Mouse (Mus musculus): ENCODE results near the gene Peli3. TPM values are rescaled to one million over a fixed set of nuclear protein-coding genes. Genes with fewer than 3 reads are reported as not detected.
A peak's percentile ranks its signal among the peaks of the same experiment; 100 is the strongest.

The Peli3 gene
- polyA plus RNA-seq, 1 experiment from 2014 or later: 4.0 TPM

DNA sequence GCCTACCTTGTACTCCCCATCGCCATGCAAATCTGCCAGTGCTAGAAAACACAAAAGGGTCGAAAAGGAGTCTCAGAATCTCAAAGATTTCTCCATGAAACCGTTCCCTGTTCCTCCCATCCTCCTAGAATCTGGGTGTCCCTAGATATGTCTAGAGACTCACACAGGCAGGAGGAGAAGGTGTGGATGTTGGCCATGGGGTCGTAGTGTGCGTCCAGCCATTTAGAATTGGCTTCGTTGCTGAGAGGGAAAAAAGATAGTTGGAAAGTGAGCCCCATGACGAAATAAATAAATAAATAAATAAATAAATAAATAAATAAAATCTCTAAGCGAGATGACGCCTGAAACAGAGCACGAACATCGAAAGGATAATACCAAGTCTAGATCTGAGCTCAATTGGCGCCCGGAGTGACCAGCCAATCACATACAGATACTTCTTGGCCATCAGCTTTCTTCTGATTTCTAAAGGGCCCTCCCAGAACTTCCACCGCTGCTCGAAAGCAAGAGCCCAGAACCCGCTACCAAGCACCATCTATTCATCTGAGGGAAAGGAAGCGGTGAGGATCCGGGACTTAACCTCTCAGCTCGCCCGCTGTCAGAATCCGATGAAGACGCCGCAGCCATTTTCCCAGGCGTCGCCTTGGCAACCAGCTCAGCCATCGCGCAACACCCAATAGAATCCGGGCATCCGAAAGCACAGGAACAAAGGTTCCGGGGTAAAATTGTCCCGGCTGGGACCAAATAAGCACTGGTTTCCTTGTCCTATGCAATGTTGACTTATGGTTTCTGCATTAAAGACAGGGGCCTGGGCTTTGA, 36.7 kb downstream of the Peli3 start, which contains the start of gene Bbs1:
TSS of gene Bbs1 (minus strand) at position 650 of the 816 bp plus-strand sequence.
- Histone ChIP-seq H3K4me2 (peak within 1 kb of the TSS; percentile 69), H3K4me3 (peak within 1 kb of the TSS; percentile 64), H3K27ac (no peak within 1 kb of the TSS), H3K9ac (0 out of 2 replicates have a peak within 1 kb of the TSS, but pooled peaks have one; percentile 38), H3K9me3 (no peaks in the 10 kb centered on the region), H3K27me3 (no peaks in the 10 kb centered on the region), H3K36me3 (peaks cover 42% of the 10 kb centered on the region), H3K4me1 (peaks cover 6% of the 10 kb centered on the region)
- WGBS: 7% methylated on average over 31 of the region's 31 CpGs
- no peak for ATAC-seq (ENCODE audit: insufficient number of reproducible peaks, low FRiP score, low TSS enrichment, low read depth)

DNA sequence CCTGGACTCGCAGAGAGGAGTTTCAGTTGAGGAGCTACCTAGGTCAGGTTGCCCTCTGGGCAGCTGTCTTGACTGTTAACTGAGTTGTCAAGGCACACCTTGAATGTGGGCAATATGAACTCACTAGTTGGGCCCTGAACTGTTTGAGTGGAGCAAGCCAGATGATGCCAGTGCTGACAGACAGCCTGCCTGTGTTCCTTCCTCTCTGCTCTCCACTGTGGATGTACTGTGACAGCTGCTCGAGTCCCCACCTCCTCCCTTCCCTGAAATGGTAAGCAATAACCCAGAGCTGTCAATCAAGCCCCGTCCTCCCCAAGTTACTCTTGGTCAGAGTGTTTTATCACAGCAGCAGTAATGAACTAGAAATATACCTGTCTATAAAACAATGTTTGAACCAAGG, 43.0 kb downstream of the Peli3 start:
- no peak overlapping the region for H3K9ac ChIP-seq
- no peak for ATAC-seq (ENCODE audit: insufficient number of reproducible peaks, low FRiP score, low TSS enrichment, low read depth)
- no peaks in the 10 kb centered on the region for H3K27me3 ChIP-seq
- no peak overlapping the region for H3K27ac ChIP-seq
- no peak overlapping the region for H3K4me2 ChIP-seq
- no peaks in the 10 kb centered on the region for H3K9me3 ChIP-seq
- H3K4me1 ChIP-seq: no peaks in the 10 kb centered on the region
- H3K4me3 ChIP-seq: no peak overlapping the region
- WGBS: 83% methylated on average over 3 of the region's 3 CpGs
- H3K36me3 ChIP-seq: peaks cover 12% of the 10 kb centered on the region; the same call in 1 of the 2 replicates

DNA sequence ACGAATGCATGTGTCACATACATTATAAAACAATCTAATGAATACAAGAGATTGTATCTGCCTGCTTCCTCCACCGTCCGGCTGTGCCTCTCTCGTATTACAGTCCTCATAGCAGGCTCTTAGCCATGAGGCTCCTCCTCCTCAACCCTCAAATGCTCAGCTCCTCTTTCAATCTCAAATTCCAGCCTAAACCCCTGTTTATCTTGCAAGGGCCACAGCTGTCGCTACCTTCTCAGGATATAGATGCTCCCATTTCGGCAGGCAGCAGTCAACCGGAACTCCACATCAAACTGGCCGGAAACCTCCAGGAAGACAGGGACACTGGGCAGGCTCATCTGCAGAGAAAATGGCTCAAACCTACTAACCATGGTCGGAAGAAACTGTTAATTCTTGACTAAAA, 44.0 kb downstream of the Peli3 start:
- ATAC-seq (ENCODE audit: insufficient number of reproducible peaks, low FRiP score, low TSS enrichment, low read depth): no peak

DNA sequence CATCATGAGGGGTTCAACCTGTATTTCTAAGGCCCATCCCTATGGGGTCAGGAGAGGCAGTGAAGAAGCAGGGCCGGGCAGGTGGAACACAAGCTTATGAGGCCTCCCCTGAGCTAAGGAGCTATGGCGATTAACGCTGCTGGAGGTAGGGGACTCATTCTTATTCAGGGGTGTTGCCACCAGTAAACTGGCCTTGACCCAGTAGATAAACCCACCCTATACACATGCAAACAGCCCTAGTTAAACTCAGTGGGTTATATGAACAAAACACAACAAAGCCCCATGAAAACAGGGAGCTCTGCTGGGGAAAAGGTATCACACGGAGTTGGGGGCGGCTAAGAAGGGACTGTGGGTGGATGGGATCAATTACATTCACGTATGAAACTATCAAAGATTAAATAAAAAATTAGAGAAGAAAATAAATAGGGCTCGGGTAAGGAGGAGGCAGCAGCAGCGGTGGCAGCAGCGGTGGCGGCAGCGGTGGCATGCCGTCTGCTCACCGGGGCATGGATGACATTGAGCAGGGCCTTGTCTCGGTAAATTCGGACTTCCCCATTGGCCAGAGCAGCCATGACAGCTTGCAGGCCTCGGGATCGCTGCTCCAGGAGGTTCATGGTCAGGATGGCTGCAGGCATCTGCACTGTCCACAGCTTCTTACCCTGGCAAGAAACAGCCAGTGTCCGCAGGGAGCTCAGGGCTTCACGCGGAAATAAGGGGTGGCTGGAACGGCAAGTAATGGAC, 46.0 kb downstream of the Peli3 start:
- Histone ChIP-seq H3K4me3 (no peak overlapping the region), H3K4me2 (no peak overlapping the region), H3K27ac (no peak overlapping the region), H3K9me3 (no peaks in the 10 kb centered on the region), H3K36me3 (peaks cover 15% of the 10 kb centered on the region), H3K27me3 (no peaks in the 10 kb centered on the region), H3K9ac (no peak overlapping the region), H3K4me1 (no peaks in the 10 kb centered on the region)
- WGBS: 53% methylated on average over 21 of the region's 21 CpGs
- no peak for ATAC-seq (ENCODE audit: insufficient number of reproducible peaks, low FRiP score, low TSS enrichment, low read depth)

More for the DNA sequence above, 44.0 kb downstream of the Peli3 start:
- H3K9ac ChIP-seq: no peak overlapping the region
- 68% methylated on average over 9 of the region's 9 CpGs for WGBS
- H3K27ac ChIP-seq: no peak overlapping the region
- no peaks in the 10 kb centered on the region for H3K27me3 ChIP-seq
- H3K4me3 ChIP-seq: no peak overlapping the region
- H3K4me2 ChIP-seq: no peak overlapping the region
- peaks cover 12% of the 10 kb centered on the region; the same call in 1 of the 2 replicates for H3K36me3 ChIP-seq
- H3K4me1 ChIP-seq: no peaks in the 10 kb centered on the region
- H3K9me3 ChIP-seq: no peaks in the 10 kb centered on the region

DNA sequence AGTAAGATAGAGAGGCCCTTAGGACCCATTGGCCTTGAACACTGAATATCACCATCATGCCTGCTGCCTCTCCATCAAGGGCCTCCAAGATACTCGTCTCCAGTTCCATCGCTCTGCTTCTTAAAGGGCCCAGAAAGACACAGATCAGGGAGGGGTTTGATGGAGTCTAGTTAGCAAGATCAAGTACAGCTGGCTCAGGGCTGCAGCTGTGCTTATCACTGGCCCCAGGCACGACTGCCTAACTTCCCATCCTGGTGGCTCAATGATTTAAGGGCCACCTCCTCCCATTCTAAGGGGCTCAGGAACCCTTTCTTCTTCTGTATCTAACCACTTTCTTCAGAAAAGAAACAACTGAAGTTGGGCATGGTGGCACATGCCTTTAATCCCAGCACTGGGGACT, 51.1 kb downstream of the Peli3 start:
- Histone ChIP-seq H3K9ac (no peak overlapping the region), H3K4me3 (no peak overlapping the region), H3K4me2 (no peak overlapping the region), H3K4me1 (no peaks in the 10 kb centered on the region), H3K27ac (no peak overlapping the region), H3K27me3 (no peaks in the 10 kb centered on the region), H3K36me3 (peaks cover 26% of the 10 kb centered on the region), H3K9me3 (no peaks in the 10 kb centered on the region)
- WGBS: 75% methylated on average over 3 of the region's 3 CpGs
- ATAC-seq (ENCODE audit: insufficient number of reproducible peaks, low FRiP score, low TSS enrichment, low read depth): no peak

DNA sequence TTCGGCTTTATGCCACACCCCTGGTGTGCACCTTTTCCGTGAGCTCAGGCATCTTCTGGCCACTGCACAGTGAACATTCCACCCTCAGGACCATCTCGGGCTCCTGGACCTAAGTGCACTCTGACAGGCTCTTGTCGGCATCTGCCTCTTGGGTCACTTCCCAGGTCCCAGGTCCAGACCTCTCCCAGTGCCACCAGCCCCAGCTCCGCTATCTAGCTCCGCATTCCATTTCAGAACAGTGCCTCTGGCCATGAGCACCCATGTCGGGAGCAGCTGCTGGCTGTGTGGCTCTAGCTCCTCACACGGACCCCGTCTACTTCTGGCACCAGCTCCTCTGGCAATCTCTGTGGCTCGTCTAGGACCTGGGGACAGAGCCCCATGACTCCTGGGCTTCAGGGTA, 53.1 kb downstream of the Peli3 start:
- WGBS: 79% methylated on average over 10 of the region's 10 CpGs
- Histone ChIP-seq H3K27ac (no peak overlapping the region), H3K27me3 (no peaks in the 10 kb centered on the region), H3K36me3 (peaks cover 26% of the 10 kb centered on the region), H3K4me3 (no peak overlapping the region), H3K9ac (no peak overlapping the region), H3K4me2 (no peak overlapping the region), H3K4me1 (no peaks in the 10 kb centered on the region), H3K9me3 (no peaks in the 10 kb centered on the region)
- no peak for ATAC-seq (ENCODE audit: insufficient number of reproducible peaks, low FRiP score, low TSS enrichment, low read depth)

DNA sequence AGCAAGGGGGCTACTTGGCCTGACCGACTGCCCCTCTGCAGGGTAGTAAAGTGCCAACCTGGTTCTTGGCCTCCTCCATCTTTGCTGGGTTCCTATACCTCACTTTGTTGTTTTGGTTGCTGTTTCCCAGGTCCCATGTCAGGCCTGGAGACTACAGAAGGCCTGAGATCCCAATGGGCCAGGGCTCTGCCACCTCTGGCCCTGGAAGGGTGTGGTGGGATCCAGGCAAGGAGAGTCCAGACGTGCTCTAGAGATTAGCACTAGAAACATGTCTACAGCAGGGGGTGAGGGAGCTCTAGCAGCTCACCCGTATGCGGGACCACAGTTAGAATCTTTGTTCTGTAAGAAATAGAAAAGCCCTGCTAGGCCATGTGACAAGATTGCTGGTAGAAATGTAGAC, 59.0 kb downstream of the Peli3 start:
- no peaks in the 10 kb centered on the region for H3K27me3 ChIP-seq
- 78% methylated on average over 4 of the region's 4 CpGs for WGBS
- no peak overlapping the region for H3K9ac ChIP-seq
- H3K4me1 ChIP-seq: peaks cover 11% of the 10 kb centered on the region
- no peaks in the 10 kb centered on the region for H3K36me3 ChIP-seq
- no peak overlapping the region for H3K4me3 ChIP-seq
- no peak for ATAC-seq (ENCODE audit: insufficient number of reproducible peaks, low FRiP score, low TSS enrichment, low read depth)
- H3K27ac ChIP-seq: no peak overlapping the region
- no peaks in the 10 kb centered on the region for H3K9me3 ChIP-seq
- H3K4me2 ChIP-seq: no peak overlapping the region

Other genes starting within 250 kb of the Peli3 start
- 2.9 and 4.0 TPM in 2 replicates for gene Gm960, start 244.5 kb downstream of the Peli3 start, polyA plus RNA-seq (2015; fragmentation: Nextera tagmentation; extraction: Ambion mirVana)
- gene Sptbn2, start 232.0 kb downstream of the Peli3 start, polyA plus RNA-seq (2015; fragmentation: Nextera tagmentation; extraction: Ambion mirVana): 5.5 TPM in 2 replicates
- 56.3 and 56.9 TPM in 2 replicates for gene Rbm4b, start 186.6 kb downstream of the Peli3 start, polyA plus RNA-seq (2015; fragmentation: Nextera tagmentation; extraction: Ambion mirVana)
- gene Rbm4, start 149.2 kb downstream of the Peli3 start, polyA plus RNA-seq (2015; fragmentation: Nextera tagmentation; extraction: Ambion mirVana): 60.3 and 63.0 TPM in 2 replicates
- gene Gm21992, start 131.5 kb downstream of the Peli3 start, polyA plus RNA-seq (2015; fragmentation: Nextera tagmentation; extraction: Ambion mirVana): 31.2 and 31.5 TPM in 2 replicates
- 70.3 and 70.7 TPM in 2 replicates for gene Rbm14, start 131.5 kb downstream of the Peli3 start, polyA plus RNA-seq (2015; fragmentation: Nextera tagmentation; extraction: Ambion mirVana)
- 63.7 and 63.9 TPM in 2 replicates for gene Ccs, start 103.8 kb downstream of the Peli3 start, polyA plus RNA-seq (2015; fragmentation: Nextera tagmentation; extraction: Ambion mirVana)
- 0.16 TPM in 1 of 2 replicates, not detected in the other for gene Ccdc87, start 103.8 kb downstream of the Peli3 start, polyA plus RNA-seq (2015; fragmentation: Nextera tagmentation; extraction: Ambion mirVana)
- gene Ctsf, start 88.0 kb downstream of the Peli3 start, polyA plus RNA-seq (2015; fragmentation: Nextera tagmentation; extraction: Ambion mirVana): 48.6 and 49.4 TPM in 2 replicates
- 9.5 and 14.1 TPM in 2 replicates for gene Actn3, start 65.2 kb downstream of the Peli3 start, polyA plus RNA-seq (2015; fragmentation: Nextera tagmentation; extraction: Ambion mirVana)
- gene Zdhhc24, start 64.5 kb downstream of the Peli3 start, polyA plus RNA-seq (2015; fragmentation: Nextera tagmentation; extraction: Ambion mirVana): 9.9 and 11.4 TPM in 2 replicates
- 3.0 and 3.3 TPM in 2 replicates for gene Bbs1, start 36.5 kb downstream of the Peli3 start, polyA plus RNA-seq (2015; fragmentation: Nextera tagmentation; extraction: Ambion mirVana)
- 127 and 135 TPM in 2 replicates for gene Dpp3, start 14.8 kb downstream of the Peli3 start, polyA plus RNA-seq (2015; fragmentation: Nextera tagmentation; extraction: Ambion mirVana)
- gene Mrpl11, start 19.0 kb upstream of the Peli3 start, polyA plus RNA-seq (2015; fragmentation: Nextera tagmentation; extraction: Ambion mirVana): 80.5 and 83.4 TPM in 2 replicates
- not detected in 2 replicates for gene Npas4, start 47.2 kb upstream of the Peli3 start, polyA plus RNA-seq (2015; fragmentation: Nextera tagmentation; extraction: Ambion mirVana)
- gene Slc29a2, start 80.7 kb upstream of the Peli3 start, polyA plus RNA-seq (2015; fragmentation: Nextera tagmentation; extraction: Ambion mirVana): 4.4 and 5.2 TPM in 2 replicates
- 45.1 and 47.9 TPM in 2 replicates for gene B4gat1, start 95.7 kb upstream of the Peli3 start, polyA plus RNA-seq (2015; fragmentation: Nextera tagmentation; extraction: Ambion mirVana)
- gene AC124502.3, start 95.8 kb upstream of the Peli3 start, polyA plus RNA-seq (2015; fragmentation: Nextera tagmentation; extraction: Ambion mirVana): 2.5 and 3.0 TPM in 2 replicates
- gene Brms1, start 98.2 kb upstream of the Peli3 start, polyA plus RNA-seq (2015; fragmentation: Nextera tagmentation; extraction: Ambion mirVana): 41.6 and 42.4 TPM in 2 replicates
- gene Rin1, start 107.4 kb upstream of the Peli3 start, polyA plus RNA-seq (2015; fragmentation: Nextera tagmentation; extraction: Ambion mirVana): 2.6 and 3.2 TPM in 2 replicates
- 95.9 and 117 TPM in 2 replicates for gene Cd248, start 125.0 kb upstream of the Peli3 start, polyA plus RNA-seq (2015; fragmentation: Nextera tagmentation; extraction: Ambion mirVana)
- gene Tmem151a, start 142.4 kb upstream of the Peli3 start, polyA plus RNA-seq (2015; fragmentation: Nextera tagmentation; extraction: Ambion mirVana): 1.0 and 2.2 TPM in 2 replicates
- 126 and 140 TPM in 2 replicates for gene Yif1a, start 145.4 kb upstream of the Peli3 start, polyA plus RNA-seq (2015; fragmentation: Nextera tagmentation; extraction: Ambion mirVana)
- 17.6 and 26.3 TPM in 2 replicates for gene Cnih2, start 155.4 kb upstream of the Peli3 start, polyA plus RNA-seq (2015; fragmentation: Nextera tagmentation; extraction: Ambion mirVana)
- 239 and 270 TPM in 2 replicates for gene Rab1b, start 163.9 kb upstream of the Peli3 start, polyA plus RNA-seq (2015; fragmentation: Nextera tagmentation; extraction: Ambion mirVana)
- gene Klc2, start 175.4 kb upstream of the Peli3 start, polyA plus RNA-seq (2015; fragmentation: Nextera tagmentation; extraction: Ambion mirVana): 13.0 and 16.9 TPM in 2 replicates

Data from limb, embryonic 15.5 days (tissue).